Mouse (Mus musculus) regulatory T cell (primary cell): ENCODE data around the gene Olfr371.

Experiments used
- in situ Hi-C: fragments of 300-600 bp; cut with MboI, MseI; formaldehyde crosslinking; loops from one replicate; pipeline ENCODE4 v1.15.1; 2025; ENCODE audit warnings: high pct_unique_total_duplicates

Gene Olfr371

DNA sequence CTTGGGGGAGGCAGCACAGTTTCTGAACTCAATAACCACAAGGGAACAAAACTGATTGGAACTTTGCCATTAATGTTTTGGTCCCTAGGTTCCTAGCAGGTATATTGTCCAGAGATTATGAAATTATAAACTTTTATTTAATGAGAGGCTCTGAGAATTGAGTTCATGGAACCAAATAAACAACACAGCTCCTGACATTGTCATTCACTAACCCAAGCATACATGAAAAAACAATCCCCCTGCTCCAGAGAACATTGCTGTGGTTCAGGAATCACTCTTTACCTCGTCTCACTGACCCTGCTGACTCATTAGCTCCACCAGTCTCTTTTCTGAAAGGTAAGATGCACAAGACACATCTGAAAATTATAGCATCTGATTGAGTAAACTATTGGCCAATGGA is at the start of gene Olfr371:
Gene Olfr371, plus strand, starts transcription at position 301 of the 400 bp plus-strand sequence.
- in situ Hi-C loops: no loop called here

DNA sequence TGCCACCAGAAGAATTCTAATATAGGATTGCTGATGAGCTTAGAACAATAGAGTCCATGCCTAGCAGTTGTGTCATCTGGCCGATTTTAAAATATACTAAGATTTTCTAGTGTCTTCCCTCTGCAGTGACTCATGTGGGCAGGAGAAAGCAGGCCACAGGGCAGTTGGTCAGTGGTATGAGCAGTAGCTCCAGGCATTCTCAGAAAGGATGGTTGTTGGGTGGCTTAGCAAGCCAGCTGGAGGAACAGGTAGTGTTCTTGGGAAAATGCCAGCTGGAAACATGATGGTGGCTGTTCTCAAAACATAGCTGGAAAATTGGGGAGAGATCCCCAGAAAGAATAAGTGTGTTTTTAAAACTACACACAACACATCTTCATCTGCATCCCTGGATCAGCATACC is 33.4 kb upstream of the Olfr371 start:
- in situ Hi-C loops: no loop called here

DNA sequence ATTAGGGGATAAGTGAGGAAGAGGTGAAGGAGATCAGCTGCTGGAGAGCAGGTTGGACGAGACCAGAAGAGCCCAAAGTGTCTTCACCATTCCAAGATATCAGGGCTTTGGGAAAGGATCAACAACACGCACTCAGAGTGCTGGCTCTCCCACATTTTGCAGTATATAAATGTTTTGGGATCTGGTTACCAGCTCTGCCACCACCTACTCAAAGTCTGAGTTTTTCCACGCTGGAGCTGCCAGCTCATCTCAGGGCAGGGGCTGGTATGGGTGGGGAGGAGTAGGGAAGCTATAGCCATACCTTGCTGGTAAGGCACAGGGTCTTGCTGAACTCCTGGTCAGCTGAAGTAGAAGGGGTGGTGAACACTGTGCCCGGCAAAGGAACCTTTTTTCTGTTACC is 5.6 kb upstream of the Olfr371 start:
- in situ Hi-C loops: no loop called here

DNA sequence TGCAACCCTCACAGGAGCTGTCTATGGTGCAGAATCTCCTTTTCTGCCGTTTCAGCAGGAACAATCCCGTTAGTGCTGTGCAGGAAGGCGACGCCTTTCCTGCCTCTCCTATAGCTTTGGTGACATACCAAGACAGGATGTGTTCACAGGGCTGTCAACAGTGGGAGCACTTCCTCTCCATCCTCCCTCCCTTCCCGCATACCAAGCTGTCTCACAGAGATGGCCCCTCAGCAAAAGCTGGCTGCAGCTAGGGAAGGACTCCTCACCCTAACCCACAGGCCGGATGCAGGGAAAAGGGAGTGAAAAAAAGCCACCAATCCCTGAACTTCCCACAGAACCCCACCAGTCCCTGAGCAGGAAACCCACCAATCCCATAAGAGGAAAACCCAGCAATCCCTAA is 4.8 kb upstream of the Olfr371 start:
- in situ Hi-C loops: no loop called here

DNA sequence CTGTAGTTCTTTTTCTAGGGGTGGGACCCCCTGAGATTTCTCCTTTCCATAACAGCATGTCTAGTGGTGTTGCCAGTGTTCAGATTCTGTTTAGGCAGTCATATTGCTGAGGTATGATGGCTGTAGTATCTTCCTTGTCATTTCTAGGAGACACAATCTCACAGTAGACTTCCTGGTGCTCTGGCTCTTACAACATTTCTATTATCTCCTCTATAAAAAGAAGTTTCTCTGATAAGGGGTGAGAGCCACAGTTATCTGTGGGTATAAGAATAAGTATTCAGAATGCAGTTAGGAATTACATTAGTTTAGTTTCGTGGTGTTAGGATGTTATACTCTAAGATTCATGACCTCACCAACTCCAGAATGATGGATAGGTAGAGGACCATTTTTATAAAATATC is 1.5 kb downstream of the Olfr371 start:
- in situ Hi-C loops: no loop called here
